Mouse (Mus musculus) CD4-positive, CD25-positive, alpha-beta regulatory T cell, adult 2 months (primary cell): ENCODE results near the gene Dnah10.

ENCODE experiments used
- DNase-seq: peaks from one replicate; pipeline ENCODE4 v3.0.0-alpha.2; 2012; ENCODE audit warnings: low read depth, low spot score

Dnah10 gene

GRCm38 (mm10) chr5:124724997-124725396 is at the start of gene Dnah10:
Dnah10 (plus strand) TSS chr5:124725085.
- no peak for DNase-seq

DNA sequence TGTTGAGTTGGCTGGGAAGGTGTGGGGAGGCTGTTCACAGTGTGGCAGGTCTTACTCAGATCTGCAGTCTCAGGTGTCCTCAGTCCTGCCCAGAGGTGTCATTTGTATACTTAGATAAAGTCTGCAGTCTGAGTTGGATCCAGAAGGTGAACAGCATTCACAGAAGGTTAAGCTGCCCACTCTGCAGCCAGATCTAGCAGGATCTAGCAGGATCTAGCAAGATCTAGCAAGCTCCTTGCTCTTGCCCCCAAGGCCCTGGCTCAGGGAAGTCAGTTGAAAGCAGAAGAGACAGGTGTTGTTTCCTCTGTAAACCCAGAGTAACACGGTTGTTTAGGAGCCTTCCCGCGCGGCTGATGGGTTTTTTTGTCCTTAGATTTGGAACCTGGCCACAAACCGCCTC is 11.1 kb upstream of the Dnah10 start:
- DNase-seq: no peak

GRCm38 (mm10) chr5:124715135-124715534 is 9.8 kb upstream of the Dnah10 start:
- DNase-seq: no peak

DNA sequence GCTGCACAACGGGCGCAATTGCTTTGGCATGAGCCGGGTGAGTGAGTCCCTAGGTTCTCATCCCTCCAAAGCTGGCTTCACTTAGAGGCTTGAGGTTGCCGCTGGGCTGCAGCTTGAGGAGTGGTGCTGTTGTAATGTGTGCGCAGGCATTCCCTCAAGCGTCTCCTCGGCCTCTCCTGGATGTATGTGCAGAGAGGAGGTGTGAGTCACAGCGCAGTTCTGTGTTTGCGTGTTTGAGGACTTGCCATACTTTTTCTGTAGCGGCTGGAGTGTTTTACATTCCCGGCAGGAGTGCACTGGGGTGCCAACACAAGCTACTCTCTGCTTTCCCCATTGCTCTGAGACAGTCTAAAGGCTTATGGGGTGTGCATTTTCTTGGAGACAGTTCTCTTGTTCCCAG is 6.9 kb upstream of the Dnah10 start:
- DNase-seq: no peak

- DNase-seq: no peak
Observed at GRCm38 (mm10) chr5:124718396-124718795, 6.5 kb upstream of the Dnah10 start.

GRCm38 (mm10) chr5:124723125-124723524 is 1.8 kb upstream of the Dnah10 start:
- DNase-seq: no peak

DNA sequence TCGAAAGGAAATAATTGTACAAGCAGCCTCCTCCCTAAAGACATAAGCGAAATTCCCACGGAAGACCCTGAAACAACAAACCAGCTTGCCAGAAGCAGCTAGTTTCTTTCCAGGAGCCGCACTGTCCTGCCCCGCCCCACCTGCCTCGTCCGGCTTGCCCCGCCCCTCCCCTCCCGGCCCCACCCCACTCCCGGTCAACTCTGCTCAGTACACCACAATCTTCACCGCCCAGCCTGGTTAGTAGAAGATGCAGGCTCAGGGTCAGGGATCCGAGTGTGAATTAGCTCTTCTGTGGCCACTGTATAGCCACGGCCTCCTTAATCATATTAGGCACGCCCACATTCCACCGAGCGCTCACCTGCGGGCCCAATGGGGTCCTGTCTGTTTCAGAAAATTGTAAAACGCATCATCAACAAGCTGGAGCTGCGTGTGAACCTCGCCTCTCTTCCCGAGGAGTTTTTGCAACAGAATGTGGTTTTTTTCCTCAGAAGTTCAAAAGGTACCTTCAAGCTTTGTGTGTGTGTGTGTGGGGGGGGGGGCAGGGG is 4.8 kb downstream of the Dnah10 start:
- DNase-seq: peak; percentile 13

DNA sequence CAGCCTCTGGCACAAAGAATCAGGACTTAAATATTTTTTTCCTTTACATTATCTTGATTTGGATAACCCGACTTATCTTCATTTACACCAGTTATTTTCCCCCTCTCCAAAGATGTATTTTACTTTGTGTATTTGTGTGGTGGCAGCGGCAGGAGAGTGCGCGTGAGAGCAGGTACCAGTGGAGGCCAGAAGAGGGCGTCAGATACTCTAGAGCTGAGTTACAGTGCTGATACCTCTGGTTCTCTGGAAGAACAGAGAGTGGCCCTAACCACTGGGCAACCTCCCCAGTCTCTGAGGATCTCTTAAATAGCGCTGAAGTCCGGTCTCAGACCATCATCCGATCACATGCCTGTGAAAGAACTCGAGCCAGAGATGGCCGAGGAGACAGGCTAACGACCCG is 9.1 kb downstream of the Dnah10 start:
- no peak for DNase-seq

DNA sequence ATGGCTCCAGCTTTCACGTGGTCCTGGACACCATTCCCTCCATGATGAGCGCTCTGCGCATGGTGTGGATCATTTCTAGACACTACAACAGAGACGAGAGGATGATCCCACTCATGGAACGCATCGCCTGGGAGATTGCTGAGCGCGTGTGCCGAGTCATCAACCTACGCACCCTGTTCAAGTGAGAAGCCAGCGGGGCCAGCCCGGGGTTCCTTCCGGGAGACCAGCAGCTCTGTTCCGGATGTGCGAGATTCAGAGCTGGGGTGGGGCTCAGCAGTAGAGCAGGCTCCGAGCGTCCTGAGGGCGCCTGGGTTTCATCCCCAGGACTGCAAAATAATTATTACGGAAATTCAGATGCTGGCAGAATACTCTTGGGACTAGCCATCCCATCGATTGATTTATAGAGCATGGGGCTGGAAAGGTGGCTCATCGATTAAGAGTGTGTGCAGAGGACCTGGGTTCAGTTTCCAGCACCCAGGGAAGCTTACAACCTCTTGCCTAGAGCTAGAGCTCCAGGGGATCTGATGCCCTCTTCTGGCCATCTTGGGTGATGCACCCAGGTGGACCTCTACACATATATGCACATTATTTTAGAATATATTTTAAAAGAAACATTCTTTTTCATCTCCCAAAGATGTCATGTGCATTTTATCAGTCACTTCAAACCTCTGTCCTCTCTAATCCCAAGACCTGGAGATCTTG is 17.2 kb downstream of the Dnah10 start:
- peak; percentile 21 for DNase-seq

DNA sequence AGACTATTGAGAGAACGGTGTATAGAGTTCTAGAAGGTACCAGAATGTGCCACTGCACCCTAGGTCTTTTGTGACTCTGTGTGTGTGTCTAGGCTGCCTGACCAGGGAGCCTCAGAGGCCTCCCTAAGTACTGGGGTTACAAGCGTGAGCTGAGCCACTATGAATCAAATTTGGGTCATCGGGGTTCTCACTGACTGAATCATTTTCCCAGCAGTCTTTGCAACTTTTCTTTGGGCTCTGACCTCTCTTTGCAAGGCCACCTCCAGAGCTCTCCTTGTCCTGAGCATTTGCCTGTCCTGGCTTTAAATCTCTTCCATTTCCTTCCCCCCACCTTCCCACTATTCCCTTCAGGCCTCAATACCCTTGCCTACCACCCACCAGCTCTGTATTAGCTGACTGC is 19.0 kb downstream of the Dnah10 start:
- no peak for DNase-seq

DNA sequence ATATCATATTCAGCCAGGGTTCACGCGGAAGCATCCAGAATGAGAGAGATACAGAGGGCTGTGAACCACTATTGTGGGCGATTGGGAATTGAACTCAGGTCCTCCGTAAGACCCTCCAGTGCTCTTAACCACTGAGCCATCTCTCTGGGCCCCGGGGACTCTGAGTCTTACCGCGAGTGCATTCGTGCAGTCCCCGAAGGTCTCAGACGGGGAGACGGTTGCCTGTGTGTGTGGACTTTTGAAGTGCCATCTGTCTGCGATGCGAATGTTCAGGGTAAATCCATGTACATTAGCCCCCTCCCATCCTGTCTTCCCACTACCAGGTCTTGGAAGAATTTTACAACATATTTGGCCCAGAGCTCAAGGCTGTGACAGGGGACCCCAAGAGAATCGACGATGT is 21.3 kb downstream of the Dnah10 start:
- no peak for DNase-seq

- DNase-seq: no peak
Observed at GRCm38 (mm10) chr5:124748296-124748695, 23.4 kb downstream of the Dnah10 start.

DNA sequence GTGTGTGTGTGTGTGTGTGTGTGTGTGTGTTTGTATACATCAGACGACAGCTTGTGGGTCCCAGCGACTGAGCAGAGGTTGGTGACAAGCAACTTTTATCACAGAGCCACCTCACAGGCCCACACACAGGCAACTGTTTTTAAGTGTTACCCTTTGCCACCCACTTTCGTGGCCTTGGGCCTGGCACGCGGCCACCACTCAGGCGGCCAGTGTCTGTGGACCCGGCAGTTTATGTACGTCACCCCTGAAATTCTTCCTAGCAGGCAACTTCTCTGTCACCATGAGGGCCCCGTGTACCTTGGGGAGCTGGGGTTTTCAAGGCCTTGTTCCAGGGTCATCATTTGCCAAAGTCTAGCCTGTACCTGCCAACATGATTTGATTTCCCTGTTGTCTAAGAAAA is 26.8 kb downstream of the Dnah10 start:
- no peak for DNase-seq

DNA sequence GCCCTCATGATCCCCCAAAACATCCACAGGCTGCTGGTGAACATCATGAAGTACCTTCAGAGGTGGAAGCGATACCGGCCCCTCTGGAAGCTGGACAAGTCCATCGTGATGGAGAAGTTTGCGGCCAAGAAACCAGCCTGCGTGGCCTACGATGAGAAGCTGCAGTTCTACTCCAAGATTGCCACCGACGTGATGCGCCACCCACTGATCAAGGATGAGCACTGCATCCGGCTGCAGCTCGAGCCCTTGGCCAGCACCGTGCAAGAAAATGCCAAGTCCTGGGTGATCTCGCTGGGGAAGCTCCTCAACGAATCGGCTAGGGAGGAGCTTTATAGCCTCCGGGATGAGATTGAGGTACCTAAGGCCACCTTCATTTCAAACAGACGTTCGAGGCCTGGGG is 36.1 kb downstream of the Dnah10 start:
- peak; percentile 45 for DNase-seq

DNA sequence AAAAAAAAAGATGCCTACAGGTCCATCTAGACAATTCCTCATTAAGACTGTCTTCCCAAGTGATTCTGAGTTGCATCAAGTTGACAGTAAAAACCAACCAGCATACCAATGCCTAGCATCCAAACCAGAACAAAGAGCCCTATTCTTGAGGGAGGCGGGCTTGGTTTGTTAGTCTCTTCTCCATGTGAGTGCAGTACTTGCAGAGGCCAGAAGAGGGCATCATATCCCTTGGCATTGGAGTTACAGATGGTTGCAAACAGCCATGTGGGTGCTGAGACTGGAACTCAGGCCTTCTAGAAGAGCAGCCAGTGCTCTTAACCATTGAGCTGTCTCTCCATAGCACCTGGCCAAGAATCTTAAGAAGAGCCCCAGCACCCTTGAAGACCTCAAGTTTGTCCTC is 36.9 kb downstream of the Dnah10 start:
- DNase-seq: peak; percentile 29

DNA sequence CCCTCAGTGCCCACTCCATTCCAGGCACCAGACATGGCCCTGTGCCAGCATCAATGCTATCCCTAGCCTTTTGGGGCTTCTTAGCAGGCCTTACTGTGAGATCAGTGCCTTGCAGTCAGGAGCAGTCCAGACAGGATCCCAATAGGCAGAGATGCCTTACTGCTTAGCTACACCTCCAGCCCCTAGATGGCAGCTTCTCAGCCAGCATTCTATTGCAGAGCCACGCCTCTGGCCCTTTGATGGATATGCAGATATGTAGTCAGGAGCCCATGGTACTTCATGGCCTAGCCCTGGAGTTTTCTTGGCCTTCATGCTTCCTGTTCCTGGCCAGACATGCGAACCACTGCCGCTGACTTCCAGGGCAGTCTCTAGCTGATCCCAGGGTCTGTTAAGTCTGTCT is 49.7 kb downstream of the Dnah10 start:
- no peak for DNase-seq

GRCm38 (mm10) chr5:124776289-124776688 is 51.4 kb downstream of the Dnah10 start:
- peak; percentile 22 for DNase-seq

DNA sequence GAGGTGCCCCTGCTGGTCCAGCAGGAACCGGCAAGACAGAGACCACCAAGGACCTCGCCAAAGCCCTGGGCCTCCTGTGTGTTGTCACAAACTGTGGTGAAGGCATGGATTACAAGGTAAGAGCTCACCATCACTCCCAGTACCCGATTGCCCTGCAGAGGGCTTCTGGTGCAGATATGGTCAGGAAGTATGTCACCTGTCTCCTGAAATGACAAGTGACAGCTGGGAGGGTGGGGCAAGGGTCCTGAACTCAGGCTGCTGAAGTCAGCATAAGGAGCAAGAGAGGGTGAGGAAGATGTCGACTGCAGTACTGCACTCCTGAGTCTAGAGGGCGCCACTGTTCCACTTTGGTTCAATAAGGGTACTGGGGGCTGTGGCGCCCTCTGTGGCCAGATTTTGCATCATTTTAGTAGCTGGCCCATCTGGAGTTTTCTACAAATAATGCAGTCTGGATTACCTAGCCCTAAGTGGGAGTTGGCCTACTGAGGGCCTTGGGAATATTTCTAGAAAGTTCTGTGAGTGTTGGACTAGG is 52.4 kb downstream of the Dnah10 start:
- peak; percentile 79 for DNase-seq

GRCm38 (mm10) chr5:124779926-124780325 is 55.0 kb downstream of the Dnah10 start:
- DNase-seq: no peak

- DNase-seq: no peak
Observed at GRCm38 (mm10) chr5:124781696-124782095, 56.8 kb downstream of the Dnah10 start.

- peak; percentile 30 for DNase-seq
Observed at GRCm38 (mm10) chr5:124785650-124786049, 60.8 kb downstream of the Dnah10 start.

DNA sequence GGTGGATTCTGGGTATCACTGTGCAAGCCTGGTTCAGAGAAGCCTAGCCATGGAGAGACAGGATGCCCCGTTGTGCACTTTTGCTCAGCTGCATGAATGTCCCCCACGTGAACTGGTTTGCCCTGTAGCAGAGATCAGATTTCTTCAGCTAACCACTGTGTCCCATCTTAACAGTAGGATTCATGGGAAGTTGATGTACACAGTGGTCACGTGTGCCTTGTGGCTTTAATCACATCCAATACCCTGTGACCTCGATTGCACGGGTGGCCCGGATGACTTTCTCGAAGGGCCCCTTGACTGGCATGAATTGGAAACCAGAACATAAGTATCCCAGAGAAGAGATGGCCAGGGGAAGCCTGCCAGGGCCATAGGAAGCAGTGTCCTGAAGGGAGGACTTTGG is 67.2 kb downstream of the Dnah10 start:
- DNase-seq: no peak

GRCm38 (mm10) chr5:124809708-124810366 is 85.0 kb downstream of the Dnah10 start:
- no peak for DNase-seq
